Mouse (Mus musculus) lung, postnatal 0 days (tissue): Measurements from ENCODE around the gene Brat1. TPM values are rescaled to one million over a fixed set of nuclear protein-coding genes. Genes with fewer than 3 reads are reported as not detected.
A peak's percentile ranks its signal among the peaks of the same experiment; 100 is the strongest.

Experiments used
- ATAC-seq: fragments of 200-750 bp; cut with Nextera tagmentation; 2 replicates; pipeline ENCODE4 v1.8.0; 2017; ENCODE audit warnings: moderate library complexity
- DNase-seq: peaks from one replicate; pipeline ENCODE4 v3.0.0-alpha.2; 2016; ENCODE audit warnings: low spot score
- H3K27ac ChIP-seq: fragments of 300-500 bp; sonication (generic); 2 replicates; pipeline ENCODE4 v1.5.1; 2014; ENCODE audit warnings: antibody characterized with exemption, mild to moderate bottlenecking, low read length, mixed read lengths
- H3K27me3 ChIP-seq: fragments of 300-500 bp; sonication (generic); replicated peaks from 2 replicates; pipeline ENCODE4 v1.6.1; 2014; ENCODE audit warnings: low read length, mixed read lengths; ENCODE audit not compliant: insufficient read depth
- H3K36me3 ChIP-seq: fragments of 300-500 bp; sonication (generic); 2 replicates; pipeline ENCODE4 v1.6.1; 2014; ENCODE audit warnings: low read length, mixed read lengths; ENCODE audit not compliant: insufficient read depth
- H3K4me1 ChIP-seq: fragments of 300-500 bp; sonication (generic); 2 replicates; pipeline ENCODE4 v1.6.1; 2014; ENCODE audit warnings: antibody characterized with exemption, low read depth, low read length, mixed read lengths; ENCODE audit not compliant: insufficient read depth
- H3K4me2 ChIP-seq: fragments of 300-500 bp; sonication (generic); replicated peaks from 2 replicates; pipeline ENCODE4 v1.6.1; 2014; ENCODE audit warnings: low read depth, mild to moderate bottlenecking, low read length, moderate library complexity, mixed read lengths
- H3K4me3 ChIP-seq: fragments of 300-500 bp; sonication (generic); 2 replicates; pipeline ENCODE4 v1.5.1; 2014; ENCODE audit warnings: low read depth, low read length
- H3K9ac ChIP-seq: fragments of 300-500 bp; sonication (generic); replicated peaks from 2 replicates; pipeline ENCODE4 v1.6.1; 2014; ENCODE audit warnings: low read depth, mild to moderate bottlenecking
- H3K9me3 ChIP-seq: fragments of 300-500 bp; sonication (generic); 2 replicates; pipeline ENCODE4 v1.6.1; 2016; ENCODE audit warnings: low read length, mixed read lengths
- CTCF ChIP-seq: IDR thresholded peaks from 2 replicates; pipeline ENCODE4 v1.5.1; 2016; ENCODE audit warnings: antibody characterized with exemption, mild to moderate bottlenecking
- EP300 ChIP-seq: IDR thresholded peaks from 2 replicates; pipeline ENCODE4 v1.6.1; 2016; ENCODE audit warnings: antibody characterized with exemption, mild to moderate bottlenecking, control low read depth
- WGBS: fragments of 180-500 bp; shearing (Covaris S2); extraction: QIAGEN DNeasy Blood & Tissue Kit; methylation state at CpG from one replicate; pipeline ENCODE4 v1.1.7; 2014; 5-methylcytosine and 5-hydroxymethylcytosine counted together
- polyA plus RNA-seq: library from polyadenylated mRNA; unstranded; fragments of >200 nt; fragmentation: Nextera tagmentation; extraction: Ambion mirVana; gene quantifications from 2 replicates; pipeline ENCODE4 v1.2.1, GENCODE M21; 2015

Brat1 gene
- polyA plus RNA-seq, 1 experiment from 2014 or later = 16.1 TPM

GRCm38 (mm10) chr5:140753223-140753622 lies 48.4 kb downstream of the Brat1 start:
- H3K4me2 ChIP-seq = no peak overlapping the region
- WGBS = 65% methylated on average over 5 of the region's 5 CpGs
- TF ChIP-seq EP300 (peak; percentile 24; the same call in 1 of the 2 replicates), CTCF (no peak)
- peak; percentile 27 for DNase-seq
- H3K27me3 ChIP-seq = no peaks in the 10 kb centered on the region
- peak; percentile 37 for ATAC-seq
- H3K27ac ChIP-seq = no peak overlapping the region
- H3K36me3 ChIP-seq = no peaks in the 10 kb centered on the region
- no peaks in the 10 kb centered on the region for H3K9me3 ChIP-seq
- no peak overlapping the region for H3K9ac ChIP-seq
- no peak overlapping the region for H3K4me3 ChIP-seq
- no peaks in the 10 kb centered on the region for H3K4me1 ChIP-seq

GRCm38 (mm10) chr5:140758864-140759263 lies 54.1 kb downstream of the Brat1 start:
- no peak for ATAC-seq
- no peak for DNase-seq
- Histone ChIP-seq H3K27me3 (no peaks in the 10 kb centered on the region), H3K4me1 (no peaks in the 10 kb centered on the region; the same call in 1 of the 2 replicates), H3K9me3 (no peaks in the 10 kb centered on the region), H3K4me2 (no peak overlapping the region), H3K9ac (no peak overlapping the region), H3K4me3 (no peak overlapping the region), H3K36me3 (peaks cover 26% of the 10 kb centered on the region), H3K27ac (no peak overlapping the region)
- 82% methylated on average over 8 of the region's 8 CpGs for WGBS
- no peak for TF ChIP-seq EP300

- no peak for TF ChIP-seq CTCF
- no peak for TF ChIP-seq EP300
- H3K4me3 ChIP-seq = no peak overlapping the region
- DNase-seq (no peak), ATAC-seq (no peak)
- H3K9ac ChIP-seq = no peak overlapping the region
- H3K4me2 ChIP-seq = no peak overlapping the region
- no peaks in the 10 kb centered on the region for H3K27me3 ChIP-seq
- H3K27ac ChIP-seq = peak overlapping the region; percentile 26; the same call in 1 of the 2 replicates
- no peaks in the 10 kb centered on the region for H3K9me3 ChIP-seq
- no peaks in the 10 kb centered on the region; the same call in 1 of the 2 replicates for H3K4me1 ChIP-seq
- 70% methylated on average over 4 of the region's 4 CpGs for WGBS
- H3K36me3 ChIP-seq = peaks cover 26% of the 10 kb centered on the region
These were observed 57.7 kb downstream of the Brat1 start for GRCm38 (mm10) chr5:140762540-140762939.

- H3K4me1 ChIP-seq = peaks cover 9% of the 10 kb centered on the region; the same call in 1 of the 2 replicates
- TF ChIP-seq CTCF (no peak), EP300 (peak; percentile 46; the same call in 1 of the 2 replicates)
- H3K27me3 ChIP-seq = no peaks in the 10 kb centered on the region
- H3K4me3 ChIP-seq = no peak overlapping the region
- H3K9me3 ChIP-seq = no peaks in the 10 kb centered on the region
- no peak overlapping the region for H3K9ac ChIP-seq
- peaks cover 11% of the 10 kb centered on the region for H3K36me3 ChIP-seq
- H3K4me2 ChIP-seq = no peak overlapping the region
- peak overlapping the region; percentile 76 for H3K27ac ChIP-seq
- peak; percentile 61 for DNase-seq
- WGBS = 52% methylated on average over 6 of the region's 6 CpGs
- peak; percentile 70 for ATAC-seq
These were observed 60.3 kb downstream of the Brat1 start for GRCm38 (mm10) chr5:140764921-140765613.

- TF ChIP-seq EP300 (no peak), CTCF (no peak)
- DNase-seq = no peak
- Histone ChIP-seq H3K9me3 (no peaks in the 10 kb centered on the region), H3K36me3 (no peaks in the 10 kb centered on the region; the same call in 1 of the 2 replicates), H3K4me3 (no peak overlapping the region), H3K27ac (no peak overlapping the region; the same call in 1 of the 2 replicates), H3K4me2 (no peak overlapping the region), H3K9ac (no peak overlapping the region), H3K4me1 (peaks cover 9% of the 10 kb centered on the region; the same call in 1 of the 2 replicates), H3K27me3 (no peaks in the 10 kb centered on the region)
- ATAC-seq = no peak
- 80% methylated on average over 4 of the region's 4 CpGs for WGBS
These were observed 61.8 kb downstream of the Brat1 start for GRCm38 (mm10) chr5:140766566-140766965.

GRCm38 (mm10) chr5:140767704-140768141 lies 62.9 kb downstream of the Brat1 start:
- Histone ChIP-seq H3K4me2 (0 out of 2 replicates have a peak overlapping the region, but pooled peaks have one; percentile 5), H3K4me1 (peaks cover 9% of the 10 kb centered on the region; the same call in 1 of the 2 replicates), H3K4me3 (no peak overlapping the region), H3K36me3 (no peaks in the 10 kb centered on the region), H3K27me3 (no peaks in the 10 kb centered on the region), H3K27ac (peak overlapping the region; percentile 89), H3K9ac (0 out of 2 replicates have a peak overlapping the region, but pooled peaks have one; percentile 5), H3K9me3 (no peaks in the 10 kb centered on the region)
- ATAC-seq (peak; percentile 77), DNase-seq (peak; percentile 88)
- 20% methylated on average over 9 of the region's 9 CpGs for WGBS
- TF ChIP-seq EP300 (peak; percentile 72), CTCF (no peak)
